Mouse (Mus musculus): ENCODE data around the gene Slc25a13.
A peak's percentile ranks its signal among the peaks of the same experiment; 100 is the strongest.

Gene Slc25a13

GRCm38 (mm10) chr6:6168566-6169134 is 48.3 kb downstream of the Slc25a13 start:
- no peak for DNase-seq (ENCODE audit: low spot score in 2 of 2)

- DNase-seq (ENCODE audit: low spot score in 2 of 2): no peak
Measured at GRCm38 (mm10) chr6:6167339-6168126, 49.4 kb downstream of the Slc25a13 start.

- DNase-seq (ENCODE audit: low spot score in 2 of 2): no peak
Measured at GRCm38 (mm10) chr6:6162993-6163623, 53.9 kb downstream of the Slc25a13 start.

GRCm38 (mm10) chr6:6162146-6162545 is 54.8 kb downstream of the Slc25a13 start:
- DNase-seq (ENCODE audit: low spot score in 2 of 2): no peak

GRCm38 (mm10) chr6:6160645-6161426 is 56.1 kb downstream of the Slc25a13 start:
- peak; percentile 37 to 46 for DNase-seq (ENCODE audit: low spot score in 2 of 2)

GRCm38 (mm10) chr6:6159221-6159859 is 57.6 kb downstream of the Slc25a13 start:
- DNase-seq (ENCODE audit: low spot score in 2 of 2): no peak

GRCm38 (mm10) chr6:6153426-6153825 is 63.5 kb downstream of the Slc25a13 start:
- DNase-seq (ENCODE audit: low spot score in 2 of 2): no peak

- DNase-seq (ENCODE audit: low spot score in 2 of 2): no peak
Measured at GRCm38 (mm10) chr6:6150811-6151210, 66.2 kb downstream of the Slc25a13 start.

- no peak for DNase-seq (ENCODE audit: low spot score in 2 of 2)
Measured at GRCm38 (mm10) chr6:6149751-6150150, 67.2 kb downstream of the Slc25a13 start.

- no peak for DNase-seq (ENCODE audit: low spot score in 2 of 2)
Measured at GRCm38 (mm10) chr6:6149329-6149728, 67.6 kb downstream of the Slc25a13 start.

GRCm38 (mm10) chr6:6145412-6145811 is 71.6 kb downstream of the Slc25a13 start:
- no peak for DNase-seq (ENCODE audit: low spot score in 2 of 2)

GRCm38 (mm10) chr6:6143525-6143924 is 73.4 kb downstream of the Slc25a13 start:
- no peak for DNase-seq (ENCODE audit: low spot score in 2 of 2)

GRCm38 (mm10) chr6:6140370-6140769 is 76.6 kb downstream of the Slc25a13 start:
- no peak for DNase-seq (ENCODE audit: low spot score in 2 of 2)

GRCm38 (mm10) chr6:6139061-6139460 is 77.9 kb downstream of the Slc25a13 start:
- DNase-seq (ENCODE audit: low spot score in 2 of 2): no peak

GRCm38 (mm10) chr6:6136812-6137211 is 80.2 kb downstream of the Slc25a13 start:
- no peak for DNase-seq (ENCODE audit: low spot score in 2 of 2)

GRCm38 (mm10) chr6:6134935-6135334 is 82.0 kb downstream of the Slc25a13 start:
- no peak for DNase-seq (ENCODE audit: low spot score in 2 of 2)

- peak; percentile 10 to 34 for DNase-seq (ENCODE audit: low spot score in 2 of 2)
Measured at GRCm38 (mm10) chr6:6133556-6134050, 83.4 kb downstream of the Slc25a13 start.

GRCm38 (mm10) chr6:6132047-6132446 is 84.9 kb downstream of the Slc25a13 start:
- DNase-seq (ENCODE audit: low spot score in 2 of 2): no peak

GRCm38 (mm10) chr6:6125620-6126019 is 91.4 kb downstream of the Slc25a13 start:
- no peak for DNase-seq (ENCODE audit: low spot score in 2 of 2)

GRCm38 (mm10) chr6:6121904-6122303 is 95.1 kb downstream of the Slc25a13 start:
- DNase-seq (ENCODE audit: low spot score in 2 of 2): no peak

GRCm38 (mm10) chr6:6120841-6121240 is 96.1 kb downstream of the Slc25a13 start:
- no peak for DNase-seq (ENCODE audit: low spot score in 2 of 2)
